Mouse (Mus musculus) layer of hippocampus, adult 18-20 months (tissue): ENCODE measurements around the gene Tas2r125. TPM values are rescaled to one million over a fixed set of nuclear protein-coding genes. Genes with fewer than 3 reads are reported as not detected.
"Not testable (repeated sequence)": the region's sequence is repeated elsewhere in the genome, so short reads cannot be mapped to it uniquely, and the experiment has no call there.

ENCODE experiments used
- DNase-seq, 2 experiments: peaks; one replicate each; pipeline ENCODE4 v3.0.0; 2022; ENCODE audit warnings: low spot score in 2 of 2
- long read RNA-seq: library from polyadenylated mRNA; stranded (forward); transcript quantifications from one replicate; pipeline ENCODE4 v2.0.0, GENCODE M21; 2021
- total RNA-seq, 2 experiments: library from RNA; stranded (reverse); gene quantifications; 2 replicates each; pipeline ENCODE4 v1.2.3; 2021

The Tas2r125 gene
- not detected for total RNA-seq
- long read RNA-seq, result 0 reads

DNA sequence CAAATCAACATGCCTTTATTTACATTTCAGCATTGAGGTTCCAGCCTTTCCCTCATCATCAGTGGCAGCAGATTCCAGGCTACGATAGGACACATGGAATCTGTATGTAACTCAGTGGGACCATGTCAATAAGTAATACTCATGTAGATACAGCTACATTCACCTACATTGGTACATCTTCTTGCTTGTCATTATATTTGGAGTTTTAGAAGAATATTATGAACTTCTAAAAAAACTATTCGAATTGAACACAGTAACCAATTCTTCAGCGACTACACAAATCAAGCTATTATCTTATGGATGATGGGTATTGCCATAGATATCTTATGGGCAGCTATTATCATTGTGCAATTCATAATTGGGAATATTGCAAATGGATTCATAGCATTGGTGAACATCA, at the start of gene Tas2r125:
TSS of gene Tas2r125 (plus strand) at position 301 of the 400 bp plus-strand sequence.
- no peak for DNase-seq

DNA sequence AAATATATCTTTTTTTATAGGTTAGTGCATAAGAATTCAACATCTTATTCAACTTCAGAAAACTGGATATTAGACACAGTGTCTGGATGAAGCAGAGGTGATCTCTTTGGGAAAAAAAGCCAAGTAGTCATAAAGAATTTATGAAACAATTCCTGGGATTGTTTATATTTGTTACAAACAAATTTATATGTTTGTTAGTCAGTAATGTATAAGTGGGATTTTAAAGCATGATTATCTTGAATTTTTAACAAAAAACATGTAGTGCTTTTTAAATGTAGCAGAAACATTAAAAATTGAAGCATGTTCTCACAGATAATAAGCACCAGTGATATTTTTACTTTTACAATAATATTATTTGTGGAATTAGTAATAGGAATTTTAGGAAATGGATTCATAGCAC, 41.7 kb upstream of the Tas2r125 start, which contains the start of gene Tas2r110:
TSS of gene Tas2r110 (plus strand) at position 301 of the 400 bp plus-strand sequence.
- no peak for DNase-seq

DNA sequence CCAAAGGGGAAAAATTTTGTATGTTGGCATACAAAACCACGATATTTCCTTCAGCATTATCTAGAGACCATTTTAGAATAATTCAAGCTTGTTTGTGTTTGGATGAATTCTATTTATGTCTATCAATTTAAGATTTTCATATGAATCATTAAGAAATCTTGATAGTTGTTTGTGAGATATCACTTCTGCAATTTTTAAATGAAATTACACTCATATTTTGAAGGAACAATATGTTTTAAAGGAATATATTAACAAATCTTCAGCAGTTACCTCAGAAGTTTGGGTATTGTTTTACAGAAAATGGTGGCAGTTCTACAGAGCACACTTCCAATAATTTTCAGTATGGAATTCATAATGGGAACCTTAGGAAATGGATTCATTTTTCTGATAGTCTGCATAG, 16.7 kb upstream of the Tas2r125 start, which contains the start of gene Tas2r113:
TSS of gene Tas2r113 (plus strand) at position 301 of the 400 bp plus-strand sequence.
- no peak for DNase-seq

DNA sequence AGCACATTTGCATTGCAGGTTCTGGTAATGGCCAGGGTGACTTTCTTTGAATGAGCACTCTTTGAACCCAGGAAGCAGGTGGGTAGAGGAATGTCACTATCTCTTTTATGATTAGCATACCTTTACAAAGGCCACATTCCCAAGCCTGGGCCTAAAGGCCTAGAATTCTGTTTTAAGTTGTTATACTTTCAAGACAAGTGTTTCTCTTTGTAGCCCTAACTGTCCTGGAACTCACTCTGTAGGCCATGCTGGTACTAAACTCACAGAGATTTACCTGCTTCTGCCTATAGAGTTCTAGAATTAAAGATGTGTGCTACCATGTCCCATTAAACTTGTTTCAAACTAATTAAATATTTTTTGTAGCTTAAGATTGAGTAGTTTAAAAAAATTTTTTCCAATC, 31.9 kb downstream of the Tas2r125 start:
- not testable (repeated sequence) for DNase-seq

DNA sequence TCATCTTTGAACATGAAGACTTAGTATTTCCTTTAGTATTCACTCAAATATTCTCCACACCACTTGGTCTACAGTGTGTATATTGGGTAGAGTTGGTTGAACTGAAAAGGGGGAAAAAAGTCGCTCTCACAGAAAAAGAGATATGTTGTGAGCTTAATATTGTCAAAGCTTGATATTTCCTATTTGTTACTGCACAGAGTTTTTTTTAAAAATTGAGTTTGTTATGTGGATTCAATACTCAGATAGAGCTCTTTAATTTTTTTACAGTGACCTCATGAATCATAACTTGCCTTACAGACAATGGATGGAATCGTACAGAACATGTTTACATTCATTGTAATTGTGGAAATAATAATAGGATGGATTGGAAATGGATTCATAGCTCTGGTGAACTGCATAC, 41.4 kb downstream of the Tas2r125 start, which contains the start of gene Tas2r129:
TSS of gene Tas2r129 (plus strand) at position 301 of the 400 bp plus-strand sequence.
- no peak for DNase-seq

DNA sequence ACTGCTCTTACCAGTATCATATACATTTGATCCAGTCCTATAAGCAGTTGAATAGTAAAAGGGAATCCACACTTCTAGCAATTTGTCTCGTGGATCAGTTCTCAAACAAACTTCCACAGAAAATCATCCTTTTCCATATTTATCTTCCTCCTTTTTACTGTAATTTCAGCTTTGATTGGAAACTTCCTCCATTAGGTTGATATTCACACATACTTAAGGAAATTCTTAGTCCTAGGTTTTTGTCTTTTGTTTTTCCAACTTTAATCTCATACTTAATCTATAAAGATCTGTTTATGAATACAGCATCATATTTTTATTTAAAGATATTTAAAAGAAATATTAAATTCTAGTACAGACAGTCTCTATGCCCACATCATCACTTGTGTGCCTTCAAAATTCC, 48.4 kb downstream of the Tas2r125 start, which contains the start of gene Tas2r131:
TSS of gene Tas2r131 (minus strand) at position 101 of the 400 bp plus-strand sequence.
- no peak for DNase-seq

Other genes starting within 250 kb of the Tas2r125 start
- not detected for gene Tas2r121, start 208.6 kb upstream of the Tas2r125 start, total RNA-seq
- gene Tas2r122, start 197.7 kb upstream of the Tas2r125 start, total RNA-seq, result not detected
- gene Tas2r115, start 171.6 kb upstream of the Tas2r125 start, total RNA-seq, result not detected
- not detected for gene Tas2r124, start 154.9 kb upstream of the Tas2r125 start, total RNA-seq
- not detected for gene Tas2r102, start 147.5 kb upstream of the Tas2r125 start, total RNA-seq
- gene Tas2r136, start 131.5 kb upstream of the Tas2r125 start, total RNA-seq, result not detected
- gene Tas2r117, start 106.8 kb upstream of the Tas2r125 start, total RNA-seq, result not detected
- gene Tas2r123, start 62.5 kb upstream of the Tas2r125 start, total RNA-seq, result not detected
- not detected for gene Tas2r116, start 54.2 kb upstream of the Tas2r125 start, total RNA-seq
- not detected for gene Tas2r110, start 41.6 kb upstream of the Tas2r125 start, total RNA-seq
- gene Tas2r113, start 16.6 kb upstream of the Tas2r125 start, total RNA-seq, result not detected
- gene Tas2r129, start 41.5 kb downstream of the Tas2r125 start, total RNA-seq, result not detected
- gene Tas2r131, start 48.3 kb downstream of the Tas2r125 start, total RNA-seq, result not detected
- gene Tas2r109, start 71.3 kb downstream of the Tas2r125 start, total RNA-seq, result not detected
- not detected for gene Tas2r103, start 127.5 kb downstream of the Tas2r125 start, total RNA-seq
- gene Tas2r140, start 146.2 kb downstream of the Tas2r125 start, total RNA-seq, result not detected
- 100 to 1,000 TPM; 103 to 119 TPM for gene Smim10l1, start 195.3 kb downstream of the Tas2r125 start, total RNA-seq